Mouse (Mus musculus) testis, adult 2 months (tissue): ENCODE measurements around the gene Pitpnm3. TPM values are rescaled to one million over a fixed set of nuclear protein-coding genes. Genes with fewer than 3 reads are reported as not detected.

Experiments used
- H3K27ac ChIP-seq: fragments of 200-500 bp; 2 replicates; pipeline ENCODE4 v1.5.1; 2012; ENCODE audit warnings: low read depth, low read length; ENCODE audit not compliant: control insufficient read depth, insufficient read depth
- H3K27me3 ChIP-seq: fragments of 200-500 bp; 2 replicates; pipeline ENCODE4 v1.6.1; 2012; ENCODE audit warnings: mild to moderate bottlenecking, low read length, moderate library complexity; ENCODE audit not compliant: control insufficient read depth, insufficient read depth
- H3K36me3 ChIP-seq: fragments of 200-500 bp; 2 replicates; pipeline ENCODE4 v1.6.1; 2012; ENCODE audit warnings: mild to moderate bottlenecking, low read length; ENCODE audit not compliant: control insufficient read depth, insufficient read depth
- H3K4me1 ChIP-seq: fragments of 200-500 bp; 2 replicates; pipeline ENCODE4 v1.6.1; 2012; ENCODE audit warnings: low read length; ENCODE audit not compliant: control insufficient read depth, insufficient read depth
- H3K4me3 ChIP-seq: fragments of 200-500 bp; 2 replicates; pipeline ENCODE4 v1.5.1; 2012; ENCODE audit warnings: low read depth, mild to moderate bottlenecking, low read length, moderate library complexity, mixed read lengths; ENCODE audit not compliant: control insufficient read depth
- CTCF ChIP-seq: fragments of 200-500 bp; IDR thresholded peaks from 2 replicates; pipeline ENCODE4 v1.5.1; 2012; ENCODE audit warnings: low read depth, mild to moderate bottlenecking, inconsistent platforms, low read length, moderate library complexity; ENCODE audit not compliant: control insufficient read depth, insufficient read depth, insufficient replicate concordance
- POLR2A ChIP-seq: fragments of 200-500 bp; IDR thresholded peaks from 2 replicates; pipeline ENCODE4 v1.6.1; 2012; ENCODE audit warnings: low read depth, mild to moderate bottlenecking, inconsistent platforms, low read length, moderate library complexity; ENCODE audit not compliant: control insufficient read depth
- polyA plus RNA-seq: library from polyadenylated mRNA; depleted of rRNA; stranded (reverse); fragments of >200 nt; gene quantifications from 2 replicates; pipeline ENCODE4 v1.2.3, GENCODE M21; 2012

Gene Pitpnm3
- polyA plus RNA-seq, 1 experiment = 3.2 TPM

DNA sequence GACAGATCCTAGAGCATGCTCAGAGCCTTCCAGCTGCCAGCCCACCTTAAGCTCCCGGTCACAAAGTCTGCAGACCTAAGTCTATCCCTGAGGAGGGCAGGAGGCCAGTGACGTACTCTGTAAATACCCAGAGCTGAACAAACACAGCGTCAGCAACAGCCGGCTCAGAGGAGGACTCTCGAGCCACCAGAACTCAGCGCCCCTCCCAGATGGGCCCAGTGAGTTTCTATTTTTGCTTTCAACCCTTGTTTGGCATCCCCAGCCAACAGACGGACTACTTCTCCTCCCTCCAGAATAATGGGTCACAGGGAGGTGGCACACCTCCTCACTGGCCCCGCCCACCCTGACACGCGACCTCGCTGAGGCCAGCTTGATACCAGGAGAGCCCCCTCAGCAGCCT, 5.6 kb downstream of the Pitpnm3 start:
- H3K4me3 ChIP-seq = no peak overlapping the region
- TF ChIP-seq POLR2A = no peak
- no peak for TF ChIP-seq CTCF
- no peaks in the 10 kb centered on the region for H3K36me3 ChIP-seq
- H3K4me1 ChIP-seq = peaks cover 6% of the 10 kb centered on the region
- no peaks in the 10 kb centered on the region for H3K27me3 ChIP-seq
- no peak overlapping the region for H3K27ac ChIP-seq

- Histone ChIP-seq H3K27ac (no peak overlapping the region), H3K36me3 (no peaks in the 10 kb centered on the region), H3K4me1 (no peaks in the 10 kb centered on the region; the same call in 1 of the 2 replicates), H3K4me3 (no peak overlapping the region), H3K27me3 (no peaks in the 10 kb centered on the region)
- TF ChIP-seq POLR2A (no peak), CTCF (no peak)
These were observed 6.3 kb downstream of the Pitpnm3 start for GRCm38 (mm10) chr11:72129032-72129894.

DNA sequence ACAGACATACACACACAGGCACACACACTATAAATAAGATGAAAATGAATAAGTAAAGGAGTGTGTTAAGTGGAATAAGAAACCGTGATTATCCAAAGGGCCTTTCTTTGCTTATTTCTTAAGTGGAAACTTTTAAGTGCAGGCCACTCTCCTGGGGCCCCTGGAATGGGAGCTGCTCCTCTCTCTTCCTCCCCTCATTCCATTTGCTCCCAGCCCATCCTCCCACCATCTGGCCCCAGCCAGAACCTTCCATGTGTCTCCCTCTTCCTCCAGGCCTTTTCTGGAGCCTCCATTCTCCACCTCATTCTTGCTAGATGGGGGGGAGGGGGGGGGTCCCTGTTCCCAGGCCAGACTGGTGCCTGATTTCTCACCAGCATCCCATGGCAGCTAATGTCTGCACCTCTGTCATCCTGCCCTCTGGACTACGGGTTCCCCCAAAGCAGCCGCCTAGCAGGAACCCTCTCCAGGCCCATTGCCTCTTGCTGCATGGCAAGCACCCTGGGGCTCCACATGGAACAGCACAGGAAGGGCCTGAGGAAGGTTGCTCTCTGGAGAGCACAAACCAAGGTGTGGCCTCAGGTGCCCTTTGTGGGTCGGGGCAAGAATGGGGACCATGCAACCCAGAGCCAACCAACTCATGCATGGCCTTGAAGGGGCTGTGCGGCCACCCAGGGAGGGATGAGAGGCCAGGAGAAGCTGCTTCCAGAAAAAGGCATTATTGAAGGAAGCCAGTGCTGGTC, 8.0 kb downstream of the Pitpnm3 start:
- no peaks in the 10 kb centered on the region; the same call in 1 of the 2 replicates for H3K4me1 ChIP-seq
- no peaks in the 10 kb centered on the region for H3K36me3 ChIP-seq
- no peak overlapping the region for H3K4me3 ChIP-seq
- TF ChIP-seq POLR2A (no peak), CTCF (no peak)
- no peaks in the 10 kb centered on the region for H3K27me3 ChIP-seq
- H3K27ac ChIP-seq = no peak overlapping the region

DNA sequence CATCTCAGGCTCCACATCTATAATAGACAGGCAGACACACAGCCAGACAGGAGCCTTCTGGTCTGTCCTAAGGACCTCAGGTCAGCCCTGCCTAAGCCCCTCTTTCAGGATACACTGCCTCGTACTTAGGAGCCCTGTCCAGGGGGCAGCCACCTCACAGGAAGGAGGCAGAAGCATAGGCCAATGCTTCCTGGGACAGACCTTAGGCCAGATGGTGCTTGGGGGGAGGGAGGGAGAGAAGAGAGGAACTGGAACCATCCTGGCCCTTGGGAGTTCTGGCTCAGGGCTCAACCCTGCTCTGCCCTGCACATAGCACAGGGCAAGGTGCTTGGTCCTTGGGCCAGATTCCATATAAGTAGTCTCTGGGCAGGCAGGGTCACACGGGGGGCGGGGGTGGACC, 9.8 kb downstream of the Pitpnm3 start:
- no peak for TF ChIP-seq POLR2A
- TF ChIP-seq CTCF = no peak
- Histone ChIP-seq H3K4me3 (no peak overlapping the region), H3K4me1 (no peaks in the 10 kb centered on the region), H3K27me3 (no peaks in the 10 kb centered on the region), H3K36me3 (no peaks in the 10 kb centered on the region), H3K27ac (no peak overlapping the region)

DNA sequence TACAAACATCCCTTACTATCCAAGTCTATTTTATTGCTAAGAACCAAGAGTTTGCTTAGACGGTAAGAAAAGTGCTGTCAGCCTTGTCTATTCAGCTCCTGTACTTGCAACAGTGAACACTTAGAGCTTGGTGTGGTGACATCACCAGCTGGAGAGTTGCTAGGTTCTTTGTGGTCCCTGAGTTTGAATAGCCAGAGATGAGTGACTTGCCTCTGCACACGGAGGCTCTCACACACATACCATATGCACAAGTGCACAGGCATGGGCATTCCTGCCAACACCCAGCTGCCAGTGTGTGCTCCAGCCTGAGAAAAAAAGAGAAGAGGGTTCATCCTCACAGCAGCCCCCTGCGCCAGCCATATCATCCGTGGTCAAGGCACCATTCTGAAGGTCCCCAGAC, 12.0 kb downstream of the Pitpnm3 start:
- no peaks in the 10 kb centered on the region for H3K4me1 ChIP-seq
- no peak for TF ChIP-seq CTCF
- no peak for TF ChIP-seq POLR2A
- H3K4me3 ChIP-seq = no peak overlapping the region
- H3K27ac ChIP-seq = no peak overlapping the region
- H3K27me3 ChIP-seq = no peaks in the 10 kb centered on the region
- no peaks in the 10 kb centered on the region for H3K36me3 ChIP-seq

GRCm38 (mm10) chr11:72120354-72120753, 15.2 kb downstream of the Pitpnm3 start:
- no peaks in the 10 kb centered on the region for H3K36me3 ChIP-seq
- no peaks in the 10 kb centered on the region for H3K27me3 ChIP-seq
- no peak for TF ChIP-seq CTCF
- TF ChIP-seq POLR2A = no peak
- H3K4me1 ChIP-seq = no peaks in the 10 kb centered on the region
- H3K4me3 ChIP-seq = no peak overlapping the region
- H3K27ac ChIP-seq = no peak overlapping the region

DNA sequence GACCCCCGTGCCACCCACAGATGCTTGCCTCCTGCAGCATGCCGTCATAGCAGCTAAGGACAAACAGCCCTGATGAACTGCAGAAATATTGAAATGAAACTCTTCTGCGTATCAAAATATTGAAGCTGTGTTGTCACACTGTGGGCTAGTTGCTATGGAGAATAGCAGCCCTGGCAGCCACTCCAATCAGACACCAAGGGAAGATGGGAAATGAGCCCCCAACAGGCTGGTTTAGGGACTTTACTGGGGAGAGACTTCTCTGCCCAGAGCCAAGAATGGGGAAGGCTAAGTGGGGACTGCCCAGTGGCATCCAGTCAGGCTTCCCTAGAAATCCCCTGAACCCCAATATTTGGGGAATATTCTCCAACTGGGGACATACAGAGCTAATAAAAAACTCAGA, 16.9 kb downstream of the Pitpnm3 start:
- no peak overlapping the region for H3K4me3 ChIP-seq
- no peaks in the 10 kb centered on the region for H3K36me3 ChIP-seq

More for the DNA sequence above, 16.9 kb downstream of the Pitpnm3 start:
- Histone ChIP-seq H3K27ac (no peak overlapping the region), H3K27me3 (no peaks in the 10 kb centered on the region), H3K4me1 (no peaks in the 10 kb centered on the region)
- no peak for TF ChIP-seq POLR2A
- TF ChIP-seq CTCF = no peak
